Mouse (Mus musculus) megakaryocyte, embryonic 14.5 days (primary cell): ENCODE measurements at regions not wholly inside any gene's neighbourhood (a gene's known extent, or its start where the extent isn't known, plus 50 kb on each side); places are given as distances from the start of the nearest gene placed in this dataset.

Source experiments
- FLI1 ChIP-seq: IDR thresholded peaks from 2 replicates; pipeline ENCODE4 v1.6.1; 2012; ENCODE audit warnings: low read length, inconsistent platforms, mixed read lengths
- GATA1 ChIP-seq: IDR thresholded peaks from 3 replicates; pipeline ENCODE4 v1.6.1; 2012; ENCODE audit warnings: mixed read lengths, low read length, inconsistent platforms, borderline replicate concordance

DNA sequence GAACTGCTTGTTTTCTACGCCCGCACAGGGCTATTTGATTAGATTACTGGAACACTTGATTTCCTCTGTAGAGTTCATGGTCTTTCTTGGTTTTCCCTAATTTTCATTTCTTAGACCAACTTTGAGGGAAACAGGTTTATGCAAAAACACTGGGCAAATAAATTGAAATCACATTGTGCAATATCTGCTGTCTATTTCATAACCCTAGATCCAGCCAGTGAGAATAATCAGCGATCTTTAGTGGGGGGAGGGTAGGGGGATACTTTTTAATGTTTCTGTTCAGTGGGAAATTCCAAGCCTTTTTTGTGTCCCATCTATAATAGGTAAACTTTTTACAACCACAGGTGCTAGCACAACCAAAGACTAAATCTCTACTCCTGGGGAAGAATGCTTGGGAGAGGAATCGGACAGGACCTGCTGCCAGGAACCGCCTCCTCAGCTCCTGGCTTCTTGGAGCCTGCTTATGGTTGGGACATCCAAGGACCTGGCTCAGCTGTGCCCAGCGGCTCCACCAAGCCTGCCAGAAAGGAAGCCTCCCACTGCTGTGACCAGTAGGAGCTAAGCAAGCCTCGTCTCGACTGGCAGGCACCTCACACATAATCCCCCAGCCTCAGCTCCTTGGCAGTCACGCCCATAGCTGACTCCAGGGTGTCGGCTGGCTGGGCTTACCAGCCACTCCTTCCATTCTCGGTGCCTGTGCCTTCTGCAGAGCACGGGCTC is 80.8 kb upstream of the Irs2 start:
- TF ChIP-seq GATA1, result no peak
- no peak for TF ChIP-seq FLI1
